Mouse (Mus musculus) thymus, postnatal 10 days (tissue): ENCODE measurements at regions not wholly inside any gene's neighbourhood (a gene's known extent, or its start where the extent isn't known, plus 50 kb on each side); places are given as distances from the start of the nearest gene placed in this dataset.
A peak's percentile ranks its signal among the peaks of the same experiment; 100 is the strongest.

Experiments used
- DNase-seq, 2 experiments: peaks; one replicate each; pipeline ENCODE4 v3.0.0; 2021; ENCODE audit warnings: low spot score in 2 of 2

DNA sequence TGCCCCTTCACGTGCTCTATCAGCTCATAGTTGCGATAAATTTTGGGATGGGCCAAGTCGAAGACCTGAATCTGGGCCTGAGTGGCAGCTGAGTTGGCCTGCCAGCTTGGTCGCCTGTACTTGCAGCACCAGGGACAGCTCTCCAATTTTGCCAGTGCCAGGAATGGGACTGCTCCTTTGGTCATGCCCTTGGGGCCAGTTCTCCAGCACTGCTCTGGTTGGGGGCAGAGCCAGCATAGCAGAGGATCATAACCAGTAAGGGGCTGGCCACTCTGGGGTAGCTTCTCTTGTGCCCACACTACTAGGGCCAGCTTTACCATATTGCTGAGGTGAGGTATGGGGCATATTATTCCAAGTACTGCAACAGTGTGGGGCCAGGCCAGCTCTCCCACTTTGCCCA lies 397.0 kb upstream of the Cadm2 start:
- no peak for DNase-seq

GRCm38 (mm10) chr16:67989671-67990070 lies 369.0 kb upstream of the Cadm2 start:
- no peak for DNase-seq

GRCm38 (mm10) chr16:67976565-67976964 lies 355.9 kb upstream of the Cadm2 start:
- no peak for DNase-seq

DNA sequence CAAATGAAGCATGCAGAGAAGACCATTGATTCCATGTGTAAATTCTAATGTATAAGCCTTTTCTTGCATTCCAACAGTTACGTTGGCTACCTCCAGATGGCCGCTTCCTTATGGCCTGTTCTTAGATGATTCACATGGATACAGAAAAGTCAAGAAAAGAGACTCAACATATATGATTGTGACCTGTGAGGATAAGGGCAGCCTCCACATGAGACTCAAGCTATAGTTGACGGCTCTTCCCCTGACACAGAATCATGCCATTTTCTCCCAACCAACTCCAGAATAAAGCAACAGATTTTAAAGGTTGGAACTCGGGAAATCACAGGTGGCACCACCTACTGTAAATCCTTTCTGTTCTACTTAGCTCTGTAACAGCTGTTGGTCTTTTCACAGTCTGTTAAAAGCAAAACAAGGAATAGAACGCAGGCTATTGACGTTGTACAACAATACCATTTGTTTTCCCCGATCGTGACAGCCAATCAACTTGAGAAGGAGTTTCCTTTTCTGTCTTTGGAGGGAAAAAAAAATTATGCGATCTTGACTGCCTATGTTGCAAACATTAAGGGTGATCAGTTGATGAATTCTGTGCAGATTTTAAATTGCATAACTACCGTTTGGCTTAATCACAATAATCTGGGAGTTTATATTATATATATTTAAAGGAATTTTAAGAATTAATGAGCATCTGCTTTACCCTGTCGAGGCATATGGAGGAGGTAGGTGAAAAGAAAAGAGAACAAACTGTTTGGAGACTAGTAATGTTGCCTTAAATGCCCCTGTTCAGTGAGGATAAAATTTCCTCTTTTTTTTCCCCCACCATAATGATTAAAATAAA lies 347.8 kb upstream of the Cadm2 start:
- DNase-seq: no peak

- DNase-seq: no peak
These were observed 328.4 kb upstream of the Cadm2 start for GRCm38 (mm10) chr16:67949112-67949511.

GRCm38 (mm10) chr16:67944406-67944805 lies 323.7 kb upstream of the Cadm2 start:
- no peak for DNase-seq

- DNase-seq: no peak
These were observed 298.5 kb upstream of the Cadm2 start for GRCm38 (mm10) chr16:67919175-67919574.

DNA sequence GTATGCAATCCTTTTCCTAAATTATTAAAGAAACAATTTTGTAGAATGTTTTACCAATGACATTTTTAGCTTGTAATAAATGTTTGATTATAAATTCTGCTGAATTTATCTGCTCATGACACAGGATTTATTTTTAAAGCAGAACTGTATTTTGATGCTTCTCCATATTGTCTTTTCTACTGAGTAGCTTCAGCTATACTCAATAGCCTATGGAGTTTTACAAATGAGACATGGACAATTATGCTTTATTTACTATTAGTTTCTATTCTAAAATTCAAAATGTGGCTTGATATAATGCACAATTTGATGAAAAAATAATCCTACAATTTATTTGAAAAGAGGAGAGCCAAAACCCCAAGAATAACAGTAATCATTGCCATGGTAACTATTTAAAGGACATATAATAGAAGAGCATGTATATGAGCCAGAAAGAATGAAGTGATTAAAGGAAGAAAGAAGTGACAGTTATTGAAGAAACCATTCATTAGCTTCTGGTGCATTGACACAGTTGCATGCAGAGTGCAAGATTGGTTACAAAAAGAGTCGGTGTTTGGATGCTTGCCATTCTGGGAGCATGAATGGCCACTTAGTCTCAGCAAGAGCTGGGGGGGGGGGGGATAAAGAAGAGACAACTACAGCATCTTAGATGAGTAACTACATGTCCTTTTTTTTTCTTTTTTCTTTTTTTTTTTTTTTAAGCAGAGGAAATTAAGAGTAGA lies 250.8 kb upstream of the Cadm2 start:
- DNase-seq: no peak

DNA sequence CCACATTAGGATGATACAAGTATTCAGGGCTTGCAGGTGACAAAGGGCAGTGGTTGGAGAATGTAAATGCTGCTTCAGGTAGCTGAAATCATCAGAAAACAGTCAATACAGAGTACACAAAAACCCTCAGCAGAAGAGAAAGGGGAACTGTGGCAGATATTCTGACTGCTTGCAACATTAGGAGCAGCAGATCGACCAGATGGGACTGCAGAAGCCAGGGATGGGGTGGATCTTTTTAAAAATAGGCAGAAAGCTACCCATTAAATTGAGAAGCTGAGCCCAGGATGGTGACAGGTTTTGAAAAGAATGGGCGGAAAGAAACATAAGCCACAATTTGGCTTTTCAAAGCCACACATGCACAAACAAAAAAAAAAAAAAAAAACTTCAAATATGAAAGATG lies 229.5 kb upstream of the Cadm2 start:
- no peak for DNase-seq

GRCm38 (mm10) chr16:67844481-67844880 lies 223.8 kb upstream of the Cadm2 start:
- no peak for DNase-seq

DNA sequence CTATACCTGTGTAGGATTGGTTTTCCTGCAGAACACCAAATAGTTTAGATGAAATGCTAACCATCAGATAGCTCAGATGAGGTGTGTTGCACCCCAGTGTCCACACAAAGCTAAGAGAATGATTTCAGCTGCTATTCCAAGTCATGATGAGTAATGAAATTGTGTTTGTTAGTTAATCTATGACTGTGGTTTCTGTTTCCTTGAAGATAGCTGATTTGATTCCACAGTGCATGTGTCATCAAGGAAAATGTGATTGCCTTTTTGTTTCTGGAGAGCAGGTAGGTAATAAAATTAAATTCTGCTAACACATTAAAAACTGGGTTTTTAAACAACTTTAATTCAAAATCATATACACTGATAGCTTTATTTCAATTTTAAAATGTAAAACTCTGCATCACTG lies 176.5 kb upstream of the Cadm2 start:
- no peak for DNase-seq

GRCm38 (mm10) chr16:67776091-67776490 lies 155.4 kb upstream of the Cadm2 start:
- peak in 1 of 2 experiments; percentile 5 for DNase-seq

DNA sequence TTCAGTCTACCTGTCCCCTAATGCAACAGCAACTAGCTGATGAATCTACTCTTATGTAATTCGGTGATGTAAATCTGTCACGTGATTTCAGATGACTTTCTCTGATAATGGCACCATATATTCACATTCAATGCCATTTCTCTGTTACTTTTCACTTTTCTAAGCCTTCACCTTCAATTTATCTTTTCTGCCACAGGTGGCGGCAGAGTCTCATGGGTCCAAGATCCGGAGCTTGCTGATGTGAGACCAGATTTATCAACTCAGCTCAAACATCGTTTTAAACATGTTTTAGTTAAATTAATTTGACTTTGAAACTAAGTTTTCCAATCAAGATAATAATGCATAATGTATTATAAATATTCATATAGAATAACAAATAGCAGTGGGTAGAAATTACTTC lies 148.4 kb upstream of the Cadm2 start:
- no peak for DNase-seq

GRCm38 (mm10) chr16:67735398-67735797 lies 114.7 kb upstream of the Cadm2 start:
- DNase-seq: no peak

DNA sequence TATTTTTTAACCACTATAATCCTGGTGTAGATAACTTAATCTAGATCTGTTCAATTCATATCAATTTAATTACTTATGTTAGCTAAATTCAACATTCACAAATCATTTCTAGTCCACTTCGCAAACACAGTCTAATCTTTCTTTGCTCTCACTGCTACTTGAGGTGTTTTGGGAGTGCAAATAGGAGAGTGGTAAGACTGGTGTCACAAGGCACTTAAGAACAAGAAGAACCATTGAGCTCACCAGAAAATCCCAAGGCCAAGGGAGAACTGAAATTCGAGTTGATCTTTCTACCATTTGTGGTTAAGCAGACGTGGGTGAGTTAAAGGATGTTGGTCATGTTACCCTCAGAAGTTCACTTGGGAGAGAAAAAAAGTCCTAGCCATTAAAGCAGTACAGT lies 77.9 kb upstream of the Cadm2 start:
- DNase-seq: no peak
